Mouse (Mus musculus): Measurements from ENCODE around the gene Camk2n1. TPM values are rescaled to one million over a fixed set of nuclear protein-coding genes. Genes with fewer than 3 reads are reported as not detected.

Gene Camk2n1
- polyA plus RNA-seq, 1 experiment = 12.1 TPM

- no peaks in the 10 kb centered on the region for H3K36me3 ChIP-seq (ENCODE audit: control insufficient read depth, insufficient read depth, low read length, poor library complexity, severe bottlenecking)
- H3K4me3 ChIP-seq (ENCODE audit: low read depth, low read length) = no peak overlapping the region
- no peak overlapping the region for H3K9ac ChIP-seq (ENCODE audit: low read depth, poor library complexity, severe bottlenecking)
- H3K27ac ChIP-seq (ENCODE audit: insufficient read depth, low read length) = no peak overlapping the region
- no peaks in the 10 kb centered on the region for H3K27me3 ChIP-seq (ENCODE audit: control insufficient read depth, insufficient read depth, low read length, poor library complexity, severe bottlenecking)
- H3K9me3 ChIP-seq (replicated peaks; ENCODE audit: control insufficient read depth, insufficient read depth, low read length, poor library complexity, severe bottlenecking) = no peaks in the 10 kb centered on the region
- H3K4me1 ChIP-seq (ENCODE audit: control insufficient read depth, insufficient read depth, low read length) = peaks cover 6% of the 10 kb centered on the region
- TF ChIP-seq EP300 (IDR thresholded peaks at IDR 0.05; ENCODE audit: insufficient read depth, low read depth, low read length) (0 out of 2 replicates have a peak, but pooled peaks have one; percentile 8), CTCF (IDR thresholded peaks at IDR 0.05; ENCODE audit: low read depth, low read length) (peak; percentile 82), POLR2A (IDR thresholded peaks at IDR 0.05; ENCODE audit: insufficient read depth, low read length) (no peak)
Observed at GRCm38 (mm10) chr4:138505171-138505870, 51.2 kb downstream of the Camk2n1 start.

GRCm38 (mm10) chr4:138507903-138508302 lies 53.8 kb downstream of the Camk2n1 start:
- Histone ChIP-seq H3K4me3 (ENCODE audit: low read depth, low read length) (no peak overlapping the region), H3K9me3 (replicated peaks; ENCODE audit: control insufficient read depth, insufficient read depth, low read length, poor library complexity, severe bottlenecking) (no peaks in the 10 kb centered on the region), H3K27me3 (ENCODE audit: control insufficient read depth, insufficient read depth, low read length, poor library complexity, severe bottlenecking) (no peaks in the 10 kb centered on the region), H3K9ac (ENCODE audit: low read depth, poor library complexity, severe bottlenecking) (no peak overlapping the region), H3K36me3 (ENCODE audit: control insufficient read depth, insufficient read depth, low read length, poor library complexity, severe bottlenecking) (no peaks in the 10 kb centered on the region), H3K27ac (ENCODE audit: insufficient read depth, low read length) (no peak overlapping the region), H3K4me1 (ENCODE audit: control insufficient read depth, insufficient read depth, low read length) (peaks cover 6% of the 10 kb centered on the region)
- no peak for TF ChIP-seq CTCF (IDR thresholded peaks at IDR 0.05; ENCODE audit: low read depth, low read length)
- no peak for TF ChIP-seq POLR2A (IDR thresholded peaks at IDR 0.05; ENCODE audit: insufficient read depth, low read length)
- no peak for TF ChIP-seq EP300 (IDR thresholded peaks at IDR 0.05; ENCODE audit: insufficient read depth, low read depth, low read length)

Other genes with a start within 250 kb of the Camk2n1 start
- gene Hp1bp3, start 238.0 kb upstream of the Camk2n1 start, polyA plus RNA-seq (2011; ENCODE audit: insufficient read depth, insufficient read length, low read depth, missing spikeins) = 53.6 and 59.9 TPM in 2 replicates
- 3.2 and 4.7 TPM in 2 replicates for gene Sh2d5, start 203.9 kb upstream of the Camk2n1 start, polyA plus RNA-seq (2011; ENCODE audit: insufficient read depth, insufficient read length, low read depth, missing spikeins)
- 0.66 and 0.81 TPM in 2 replicates for gene Kif17, start 203.9 kb upstream of the Camk2n1 start, polyA plus RNA-seq (2011; ENCODE audit: insufficient read depth, insufficient read length, low read depth, missing spikeins)
- 112 and 122 TPM in 2 replicates for gene Ddost, start 149.6 kb upstream of the Camk2n1 start, polyA plus RNA-seq (2011; ENCODE audit: insufficient read depth, insufficient read length, low read depth, missing spikeins)
- gene Pink1, start 128.0 kb upstream of the Camk2n1 start, polyA plus RNA-seq (2011; ENCODE audit: insufficient read depth, insufficient read length, low read depth, missing spikeins) = 23.3 and 23.4 TPM in 2 replicates
- gene Cda, start 86.3 kb upstream of the Camk2n1 start, polyA plus RNA-seq (2011; ENCODE audit: insufficient read depth, insufficient read length, low read depth, missing spikeins) = 6.8 and 7.4 TPM in 2 replicates
- gene Fam43b, start 57.8 kb upstream of the Camk2n1 start, polyA plus RNA-seq (2011; ENCODE audit: insufficient read depth, insufficient read length, low read depth, missing spikeins) = 1.1 and 1.2 TPM in 2 replicates
- 16.3 and 17.2 TPM in 2 replicates for gene Mul1, start 19.6 kb upstream of the Camk2n1 start, polyA plus RNA-seq (2011; ENCODE audit: insufficient read depth, insufficient read length, low read depth, missing spikeins)
- not detected in 2 replicates for gene Vwa5b1, start 181.6 kb downstream of the Camk2n1 start, polyA plus RNA-seq (2011; ENCODE audit: insufficient read depth, insufficient read length, low read depth, missing spikeins)